Mouse (Mus musculus) intestine, embryonic 16.5 days (tissue): Measurements from ENCODE around the gene Usp20. TPM values are rescaled to one million over a fixed set of nuclear protein-coding genes. Genes with fewer than 3 reads are reported as not detected.
A peak's percentile ranks its signal among the peaks of the same experiment; 100 is the strongest.
"Not testable (repeated sequence)": the region's sequence is repeated elsewhere in the genome, so short reads cannot be mapped to it uniquely, and the experiment has no call there.

Experiments used
- ATAC-seq: fragments of 200-750 bp; cut with Nextera tagmentation; 2 replicates; pipeline ENCODE4 v1.8.0; 2017; ENCODE audit warnings: moderate TSS enrichment, moderate library complexity
- H3K27ac ChIP-seq: fragments of 300-500 bp; sonication (generic); 2 replicates; pipeline ENCODE4 v1.5.1; 2014; ENCODE audit warnings: mild to moderate bottlenecking, low read length
- H3K27me3 ChIP-seq: fragments of 300-500 bp; sonication (generic); replicated peaks from 2 replicates; pipeline ENCODE4 v1.6.1; 2014; ENCODE audit warnings: low read length, control low read depth, mixed read lengths; ENCODE audit not compliant: control insufficient read depth, insufficient read depth
- H3K36me3 ChIP-seq: fragments of 300-500 bp; sonication (generic); 2 replicates; pipeline ENCODE4 v1.6.1; 2014; ENCODE audit warnings: low read length, control low read depth; ENCODE audit not compliant: control insufficient read depth, insufficient read depth
- H3K4me1 ChIP-seq: fragments of 300-500 bp; sonication (generic); 2 replicates; pipeline ENCODE4 v1.6.1; 2014; ENCODE audit warnings: low read length, control low read depth, mixed read lengths; ENCODE audit not compliant: control insufficient read depth, insufficient read depth
- H3K4me2 ChIP-seq: fragments of 300-500 bp; sonication (generic); 2 replicates; pipeline ENCODE4 v1.6.1; 2014; ENCODE audit warnings: low read depth, low read length, control low read depth
- H3K4me3 ChIP-seq: fragments of 300-500 bp; sonication (generic); 2 replicates; pipeline ENCODE4 v1.5.1; 2014; ENCODE audit warnings: mild to moderate bottlenecking, low read length
- H3K9ac ChIP-seq: fragments of 300-500 bp; sonication (generic); 2 replicates; pipeline ENCODE4 v1.6.1; 2014; ENCODE audit warnings: low read depth, low read length
- H3K9me3 ChIP-seq: fragments of 300-500 bp; sonication (generic); 2 replicates; pipeline ENCODE4 v1.6.1; 2016; ENCODE audit warnings: low read length, control low read depth; ENCODE audit not compliant: control insufficient read depth
- WGBS: fragments of 180-500 bp; shearing (Covaris S2); extraction: QIAGEN DNeasy Blood & Tissue Kit; methylation state at CpG from one replicate; pipeline ENCODE4 v1.1.7; 2014; 5-methylcytosine and 5-hydroxymethylcytosine counted together
- polyA plus RNA-seq: library from polyadenylated mRNA; unstranded; fragments of >200 nt; fragmentation: Nextera tagmentation; extraction: Ambion mirVana; gene quantifications from 2 replicates; pipeline ENCODE4 v1.2.1, GENCODE M21; 2015

The Usp20 gene
- polyA plus RNA-seq = 13.7 and 14.5 TPM in 2 replicates

- Histone ChIP-seq H3K4me1 (peaks cover 21% of the 10 kb centered on the region), H3K4me2 (peak within 1 kb of the TSS; percentile 81), H3K36me3 (peaks cover 3% of the 10 kb centered on the region; the same call in 1 of the 2 replicates), H3K9ac (peak within 1 kb of the TSS; percentile 73), H3K9me3 (no peaks in the 10 kb centered on the region), H3K27me3 (no peaks in the 10 kb centered on the region), H3K4me3 (peak within 1 kb of the TSS; percentile 74), H3K27ac (peak within 1 kb of the TSS; percentile 61; the same call in 1 of the 2 replicates)
- WGBS = under 1% methylated on average over 66 of the region's 66 CpGs
- ATAC-seq = peak; percentile 97
Observed at GRCm38 (mm10) chr2:30981790-30982513, at the start of gene Usp20, which contains the start of gene BC005624. Usp20 (plus strand) TSS chr2:30982279. BC005624 (minus strand) TSS chr2:30982201.

GRCm38 (mm10) chr2:30933032-30933431 is 49.0 kb upstream of the Usp20 start:
- no peak overlapping the region for H3K4me3 ChIP-seq
- H3K27me3 ChIP-seq = no peaks in the 10 kb centered on the region
- 66% methylated on average over 6 of the region's 6 CpGs for WGBS
- H3K27ac ChIP-seq = no peak overlapping the region
- no peaks in the 10 kb centered on the region for H3K9me3 ChIP-seq
- no peak for ATAC-seq
- peaks cover 16% of the 10 kb centered on the region for H3K4me1 ChIP-seq
- H3K9ac ChIP-seq = no peak overlapping the region
- H3K4me2 ChIP-seq = no peak overlapping the region
- no peaks in the 10 kb centered on the region for H3K36me3 ChIP-seq

- H3K4me3 ChIP-seq = no peak overlapping the region
- H3K4me1 ChIP-seq = peaks cover 9% of the 10 kb centered on the region
- no peak for ATAC-seq
- no peak overlapping the region for H3K4me2 ChIP-seq
- no peak overlapping the region for H3K9ac ChIP-seq
- H3K36me3 ChIP-seq = no peaks in the 10 kb centered on the region
- H3K9me3 ChIP-seq = no peaks in the 10 kb centered on the region
- no peaks in the 10 kb centered on the region for H3K27me3 ChIP-seq
- H3K27ac ChIP-seq = no peak overlapping the region
- 18% methylated on average over 7 of the region's 7 CpGs for WGBS
Observed at GRCm38 (mm10) chr2:30933917-30934450, 48.1 kb upstream of the Usp20 start.

- Histone ChIP-seq H3K4me1 (no peaks in the 10 kb centered on the region), H3K4me2 (no peak overlapping the region), H3K9ac (no peak overlapping the region), H3K27ac (no peak overlapping the region), H3K9me3 (no peaks in the 10 kb centered on the region), H3K36me3 (no peaks in the 10 kb centered on the region), H3K4me3 (no peak overlapping the region), H3K27me3 (no peaks in the 10 kb centered on the region)
- ATAC-seq = no peak
- 77% methylated on average over 3 of the region's 3 CpGs for WGBS
Observed at GRCm38 (mm10) chr2:30936808-30937207, 45.3 kb upstream of the Usp20 start.

GRCm38 (mm10) chr2:30937731-30938130 is 44.3 kb upstream of the Usp20 start:
- Histone ChIP-seq H3K4me1 (no peaks in the 10 kb centered on the region), H3K27me3 (no peaks in the 10 kb centered on the region), H3K9me3 (no peaks in the 10 kb centered on the region), H3K4me2 (no peak overlapping the region), H3K4me3 (no peak overlapping the region), H3K27ac (no peak overlapping the region), H3K36me3 (no peaks in the 10 kb centered on the region), H3K9ac (no peak overlapping the region)
- ATAC-seq = no peak
- WGBS = 75% methylated on average over 8 of the region's 8 CpGs

GRCm38 (mm10) chr2:30938574-30938991 is 43.5 kb upstream of the Usp20 start:
- H3K36me3 ChIP-seq = no peaks in the 10 kb centered on the region
- no peak overlapping the region for H3K27ac ChIP-seq
- no peak overlapping the region for H3K4me2 ChIP-seq
- no peak overlapping the region for H3K9ac ChIP-seq
- no peaks in the 10 kb centered on the region for H3K27me3 ChIP-seq
- WGBS = 38% methylated on average over 4 of the region's 4 CpGs
- H3K9me3 ChIP-seq = no peaks in the 10 kb centered on the region
- H3K4me1 ChIP-seq = no peaks in the 10 kb centered on the region
- H3K4me3 ChIP-seq = no peak overlapping the region
- no peak for ATAC-seq

GRCm38 (mm10) chr2:30941586-30941985 is 40.5 kb upstream of the Usp20 start:
- H3K36me3 ChIP-seq = no peaks in the 10 kb centered on the region
- whole genome bisulfite sequencing = 74% methylated on average over 5 of the region's 5 CpGs
- no peaks in the 10 kb centered on the region for H3K9me3 ChIP-seq
- H3K4me1 ChIP-seq = no peaks in the 10 kb centered on the region
- H3K4me2 ChIP-seq = no peak overlapping the region
- no peak overlapping the region for H3K4me3 ChIP-seq
- no peak for ATAC-seq
- H3K9ac ChIP-seq = no peak overlapping the region
- no peaks in the 10 kb centered on the region for H3K27me3 ChIP-seq
- H3K27ac ChIP-seq = no peak overlapping the region

- H3K9me3 ChIP-seq, H3K9ac ChIP-seq, H3K4me1 ChIP-seq, H3K27ac ChIP-seq, ATAC-seq, H3K27me3 ChIP-seq, H3K36me3 ChIP-seq, H3K4me3 ChIP-seq: not testable (repeated sequence)
- WGBS = 47% methylated on average over 7 of the region's 7 CpGs
- H3K4me2 ChIP-seq = peak overlapping the region; percentile 48; the same call in 1 of the 2 replicates
Observed at GRCm38 (mm10) chr2:30942116-30942515, 40.0 kb upstream of the Usp20 start.

- H3K36me3 ChIP-seq = no peaks in the 10 kb centered on the region
- peak; percentile 81 for ATAC-seq
- WGBS = 21% methylated on average over 16 of the region's 16 CpGs
- H3K27ac ChIP-seq = no peak overlapping the region
- peak overlapping the region; percentile 40 for H3K4me3 ChIP-seq
- no peaks in the 10 kb centered on the region for H3K9me3 ChIP-seq
- H3K4me1 ChIP-seq = no peaks in the 10 kb centered on the region
- no peaks in the 10 kb centered on the region for H3K27me3 ChIP-seq
- H3K9ac ChIP-seq = peak overlapping the region; percentile 50; the same call in 1 of the 2 replicates
- peak overlapping the region; percentile 48 for H3K4me2 ChIP-seq
Observed at GRCm38 (mm10) chr2:30942603-30943011, 39.5 kb upstream of the Usp20 start.
